Mouse (Mus musculus) neural tube, embryonic 11.5 days (tissue): ENCODE results near the gene Tff1. TPM values are rescaled to one million over a fixed set of nuclear protein-coding genes. Genes with fewer than 3 reads are reported as not detected.
A peak's percentile ranks its signal among the peaks of the same experiment; 100 is the strongest.

Source experiments
- ATAC-seq: fragments of 200-750 bp; cut with Nextera tagmentation; 2 replicates; pipeline ENCODE4 v1.8.0; 2017; ENCODE audit warnings: moderate number of reproducible peaks, mild to moderate bottlenecking, moderate TSS enrichment, moderate library complexity; ENCODE audit not compliant: insufficient read depth, low FRiP score, low TSS enrichment
- DNase-seq: peaks from one replicate; pipeline ENCODE4 v3.0.0-alpha.2; 2015; ENCODE audit warnings: low spot score
- H3K27ac ChIP-seq: fragments of 300-500 bp; sonication (generic); 2 replicates; pipeline ENCODE4 v1.5.1; 2014; ENCODE audit warnings: low read depth, mild to moderate bottlenecking, low read length
- H3K27me3 ChIP-seq: fragments of 300-500 bp; sonication (generic); 2 replicates; pipeline ENCODE4 v1.6.1; 2014; ENCODE audit warnings: mild to moderate bottlenecking, low read length, mixed read lengths; ENCODE audit not compliant: control insufficient read depth, insufficient read depth
- H3K36me3 ChIP-seq: fragments of 300-500 bp; sonication (generic); 2 replicates; pipeline ENCODE4 v1.6.1; 2014; ENCODE audit warnings: mild to moderate bottlenecking, low read length, moderate library complexity, mixed read lengths; ENCODE audit not compliant: control insufficient read depth, insufficient read depth
- H3K4me1 ChIP-seq: fragments of 300-500 bp; sonication (generic); 2 replicates; pipeline ENCODE4 v1.6.1; 2014; ENCODE audit warnings: low read length, mixed read lengths; ENCODE audit not compliant: control insufficient read depth, insufficient read depth
- H3K4me2 ChIP-seq: fragments of 300-500 bp; sonication (generic); 2 replicates; pipeline ENCODE4 v1.6.1; 2014; ENCODE audit warnings: low read depth, mild to moderate bottlenecking, moderate library complexity
- H3K4me3 ChIP-seq: fragments of 300-500 bp; sonication (generic); 2 replicates; pipeline ENCODE4 v1.5.1; 2014; ENCODE audit warnings: low read depth, low read length
- H3K9ac ChIP-seq: fragments of 300-500 bp; sonication (generic); 2 replicates; pipeline ENCODE4 v1.6.1; 2014; ENCODE audit warnings: mild to moderate bottlenecking, low read length
- H3K9me3 ChIP-seq: fragments of 300-500 bp; sonication (generic); 2 replicates; pipeline ENCODE4 v1.6.1; 2016; ENCODE audit warnings: low read length; ENCODE audit not compliant: control insufficient read depth
- WGBS: fragments of 180-500 bp; shearing (Covaris S2); extraction: QIAGEN DNeasy Blood & Tissue Kit; methylation state at CpG from one replicate; pipeline ENCODE4 v1.1.7; 2014; 5-methylcytosine and 5-hydroxymethylcytosine counted together
- polyA plus RNA-seq: library from polyadenylated mRNA; unstranded; fragments of >200 nt; fragmentation: Nextera tagmentation; extraction: Ambion mirVana; gene quantifications from 2 replicates; pipeline ENCODE4 v1.2.1, GENCODE M21; 2014

Tff1 gene
- polyA plus RNA-seq, 1 experiment from 2014 or later, result not detected

DNA sequence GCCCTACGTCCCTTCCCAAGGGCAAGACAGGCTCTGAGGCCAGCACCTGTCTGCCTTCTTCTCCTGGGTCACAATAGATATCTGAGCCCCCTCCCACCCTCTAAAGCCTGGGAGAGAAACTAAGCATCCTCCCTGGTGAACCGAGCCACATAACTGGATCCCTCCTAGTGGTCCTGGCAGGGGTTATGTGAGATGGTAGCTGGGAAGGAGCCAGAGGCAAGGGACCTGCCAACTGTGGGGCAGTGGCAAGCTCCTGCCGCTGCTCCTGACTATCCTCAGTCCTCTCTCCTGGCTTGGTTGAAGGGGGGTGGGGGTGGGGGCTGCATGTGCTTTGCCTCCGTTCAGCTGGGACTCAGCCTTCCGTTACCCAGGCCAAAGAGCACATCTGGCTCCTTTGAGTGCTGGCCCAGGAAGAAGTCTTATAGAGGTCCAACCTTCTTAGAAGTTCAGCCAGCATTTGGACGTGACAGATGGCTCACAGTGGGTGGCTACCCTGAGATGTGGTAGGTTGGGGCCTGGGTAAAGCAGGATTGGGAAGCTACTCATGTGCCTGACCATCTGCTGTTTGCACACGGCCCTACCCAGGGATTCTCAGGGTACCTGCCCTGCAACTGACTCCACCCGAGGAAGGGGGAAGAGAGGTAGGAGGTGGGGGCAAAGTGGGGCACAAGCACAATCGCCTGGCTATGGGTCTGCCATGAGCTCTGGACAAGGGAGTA lies 39.4 kb downstream of the Tff1 start:
- no peaks in the 10 kb centered on the region for H3K4me1 ChIP-seq
- DNase-seq (peak; percentile 37), ATAC-seq (no peak)
- H3K9me3 ChIP-seq, result no peaks in the 10 kb centered on the region
- H3K27ac ChIP-seq, result no peak overlapping the region
- H3K9ac ChIP-seq, result no peak overlapping the region
- no peaks in the 10 kb centered on the region for H3K36me3 ChIP-seq
- no peaks in the 10 kb centered on the region for H3K27me3 ChIP-seq
- H3K4me3 ChIP-seq, result no peak overlapping the region
- no peak overlapping the region for H3K4me2 ChIP-seq
- WGBS, result 40% methylated on average over 9 of the region's 9 CpGs

DNA sequence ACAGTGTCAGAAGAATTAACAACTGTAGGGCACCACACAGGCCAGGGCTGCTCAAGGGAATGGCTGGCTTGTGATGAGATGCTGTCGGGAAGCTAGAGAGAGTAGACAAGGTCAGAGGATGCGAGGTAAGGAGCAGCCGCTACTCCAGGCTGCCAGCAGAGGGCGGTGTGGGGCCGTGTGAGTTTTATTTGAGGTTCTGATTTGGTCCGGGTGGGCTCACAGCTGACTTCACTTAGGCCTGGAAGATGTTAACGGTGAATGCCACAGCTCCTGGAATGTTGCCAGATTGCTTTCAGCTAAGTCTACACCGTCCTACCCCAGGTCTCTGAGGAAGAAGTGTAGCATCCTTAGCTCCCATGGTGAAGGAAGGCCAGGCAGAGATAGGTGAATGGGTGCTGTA lies 43.1 kb downstream of the Tff1 start:
- Histone ChIP-seq H3K4me3 (no peak overlapping the region), H3K27me3 (no peaks in the 10 kb centered on the region), H3K9me3 (no peaks in the 10 kb centered on the region), H3K36me3 (no peaks in the 10 kb centered on the region), H3K4me2 (no peak overlapping the region), H3K27ac (no peak overlapping the region), H3K9ac (no peak overlapping the region), H3K4me1 (no peaks in the 10 kb centered on the region)
- ATAC-seq (no peak), DNase-seq (peak; percentile 76)
- WGBS, result 20% methylated on average over 8 of the region's 8 CpGs

DNA sequence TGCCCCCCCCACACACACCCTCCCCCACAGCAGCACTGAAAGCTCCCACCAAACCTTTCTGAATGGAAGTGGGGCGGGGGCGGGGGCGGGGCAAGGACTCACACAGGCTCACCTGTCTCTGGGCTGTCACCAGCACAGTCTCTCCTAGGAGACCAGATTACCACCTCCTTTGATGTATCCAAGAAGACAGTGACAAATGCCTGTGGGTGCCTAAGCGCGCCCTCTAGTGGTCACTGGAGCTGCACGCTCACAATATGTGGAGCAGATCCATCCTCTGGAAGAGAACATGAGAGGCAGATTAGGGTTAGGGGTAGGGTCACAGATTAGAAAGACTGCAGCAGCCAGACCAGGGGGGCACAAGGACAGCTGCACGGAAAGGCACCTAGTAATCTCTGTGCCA lies 45.6 kb downstream of the Tff1 start:
- WGBS, result 3% methylated on average over 7 of the region's 7 CpGs

DNA sequence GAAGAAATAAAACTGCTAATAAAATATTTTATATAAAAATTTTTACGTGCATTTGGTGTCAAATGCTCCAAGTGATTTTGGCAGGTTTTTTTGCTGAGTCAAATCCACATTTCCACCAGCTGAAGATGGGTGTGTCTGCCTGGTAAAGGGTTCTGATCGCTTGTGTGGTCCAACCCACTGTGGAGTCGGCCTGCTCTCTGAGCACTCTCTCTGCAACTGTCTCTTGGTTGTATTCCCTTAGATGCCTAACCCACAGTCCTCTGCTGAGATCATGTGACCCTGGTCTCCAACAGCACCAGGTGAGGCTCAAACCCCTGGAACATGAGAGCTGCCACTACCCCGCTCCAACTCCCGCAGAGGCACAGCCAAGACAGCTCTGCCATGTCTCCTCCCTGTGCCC lies 47.1 kb downstream of the Tff1 start:
- no peak overlapping the region for H3K4me3 ChIP-seq

More for the DNA sequence above, 45.6 kb downstream of the Tff1 start:
- Histone ChIP-seq H3K9ac (no peak overlapping the region), H3K27ac (no peak overlapping the region), H3K9me3 (no peaks in the 10 kb centered on the region), H3K27me3 (no peaks in the 10 kb centered on the region), H3K4me1 (no peaks in the 10 kb centered on the region), H3K36me3 (no peaks in the 10 kb centered on the region), H3K4me3 (no peak overlapping the region), H3K4me2 (no peak overlapping the region)
- DNase-seq, result peak; percentile 81
- ATAC-seq, result peak; percentile 23; the same call in 1 of the 2 replicates

DNA sequence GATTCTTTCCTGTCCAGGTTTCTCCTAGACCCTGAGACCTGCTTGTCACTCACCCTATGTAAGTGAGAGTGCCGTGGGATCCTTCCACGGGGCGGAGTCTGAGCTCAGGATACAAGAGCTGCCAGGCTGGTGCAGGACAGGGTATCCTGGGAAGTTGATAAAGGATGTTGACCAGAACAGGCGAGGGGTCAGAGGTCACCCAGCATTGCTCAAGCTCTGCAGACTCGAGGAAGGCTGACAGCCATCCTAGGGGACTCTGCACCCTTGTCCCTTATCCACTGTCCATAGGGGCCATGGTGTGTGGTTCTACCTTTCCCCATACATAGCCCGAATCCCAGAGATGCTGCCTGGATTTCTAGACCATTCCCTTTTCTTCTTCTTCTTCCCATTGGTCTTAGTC lies 49.0 kb downstream of the Tff1 start:
- DNase-seq (no peak), ATAC-seq (no peak)
- Histone ChIP-seq H3K27me3 (no peaks in the 10 kb centered on the region), H3K4me3 (no peak overlapping the region), H3K36me3 (no peaks in the 10 kb centered on the region), H3K27ac (no peak overlapping the region), H3K9ac (no peak overlapping the region), H3K4me1 (peaks cover 4% of the 10 kb centered on the region; the same call in 1 of the 2 replicates), H3K4me2 (no peak overlapping the region), H3K9me3 (no peaks in the 10 kb centered on the region)
- WGBS, result 76% methylated on average over 6 of the region's 6 CpGs

More for the DNA sequence above, 47.1 kb downstream of the Tff1 start:
- 85% methylated on average over 5 of the region's 5 CpGs for WGBS
- no peak overlapping the region for H3K4me2 ChIP-seq
- ATAC-seq, result no peak
- no peak for DNase-seq
- H3K9me3 ChIP-seq, result no peaks in the 10 kb centered on the region
- peaks cover 4% of the 10 kb centered on the region; the same call in 1 of the 2 replicates for H3K4me1 ChIP-seq
- H3K36me3 ChIP-seq, result no peaks in the 10 kb centered on the region
- H3K9ac ChIP-seq, result no peak overlapping the region
- H3K27ac ChIP-seq, result no peak overlapping the region
- H3K27me3 ChIP-seq, result no peaks in the 10 kb centered on the region

- Histone ChIP-seq H3K27ac (no peak overlapping the region), H3K9me3 (no peaks in the 10 kb centered on the region), H3K4me3 (no peak overlapping the region), H3K4me1 (peaks cover 4% of the 10 kb centered on the region; the same call in 1 of the 2 replicates), H3K36me3 (no peaks in the 10 kb centered on the region), H3K27me3 (no peaks in the 10 kb centered on the region), H3K4me2 (no peak overlapping the region), H3K9ac (no peak overlapping the region)
- WGBS, result 31% methylated on average over 9 of the region's 9 CpGs
- DNase-seq (peak; percentile 19), ATAC-seq (no peak)
Measured at GRCm38 (mm10) chr17:31113191-31113856, 51.8 kb downstream of the Tff1 start.

Other genes starting within 250 kb of the Tff1 start
- gene Umodl1, start 210.6 kb downstream of the Tff1 start, polyA plus RNA-seq, result not detected in 2 replicates
- 8.5 and 9.7 TPM in 2 replicates for gene Abcg1, start 107.6 kb downstream of the Tff1 start, polyA plus RNA-seq
- gene Tff3, start 35.6 kb downstream of the Tff1 start, polyA plus RNA-seq, result 0.53 TPM in 1 of 2 replicates, not detected in the other
- gene Tff2, start 21.0 kb downstream of the Tff1 start, polyA plus RNA-seq, result not detected in 2 replicates
- gene Tmprss3, start 33.7 kb upstream of the Tff1 start, polyA plus RNA-seq, result not detected in 2 replicates
- gene Ubash3a, start 42.6 kb upstream of the Tff1 start, polyA plus RNA-seq, result 0.42 and 1.3 TPM in 2 replicates
- gene Rsph1, start 112.1 kb upstream of the Tff1 start, polyA plus RNA-seq, result 0.95 and 1.7 TPM in 2 replicates
- gene Slc37a1, start 121.5 kb upstream of the Tff1 start, polyA plus RNA-seq, result 11.2 and 13.9 TPM in 2 replicates
- 34.5 and 35.5 TPM in 2 replicates for gene Pde9a, start 220.9 kb upstream of the Tff1 start, polyA plus RNA-seq